Mouse (Mus musculus): ENCODE results near the gene Ramp1. TPM values are rescaled to one million over a fixed set of nuclear protein-coding genes. Genes with fewer than 3 reads are reported as not detected.

Gene Ramp1
- polyA plus RNA-seq, 1 experiment from 2014 or later = 5.0 TPM

DNA sequence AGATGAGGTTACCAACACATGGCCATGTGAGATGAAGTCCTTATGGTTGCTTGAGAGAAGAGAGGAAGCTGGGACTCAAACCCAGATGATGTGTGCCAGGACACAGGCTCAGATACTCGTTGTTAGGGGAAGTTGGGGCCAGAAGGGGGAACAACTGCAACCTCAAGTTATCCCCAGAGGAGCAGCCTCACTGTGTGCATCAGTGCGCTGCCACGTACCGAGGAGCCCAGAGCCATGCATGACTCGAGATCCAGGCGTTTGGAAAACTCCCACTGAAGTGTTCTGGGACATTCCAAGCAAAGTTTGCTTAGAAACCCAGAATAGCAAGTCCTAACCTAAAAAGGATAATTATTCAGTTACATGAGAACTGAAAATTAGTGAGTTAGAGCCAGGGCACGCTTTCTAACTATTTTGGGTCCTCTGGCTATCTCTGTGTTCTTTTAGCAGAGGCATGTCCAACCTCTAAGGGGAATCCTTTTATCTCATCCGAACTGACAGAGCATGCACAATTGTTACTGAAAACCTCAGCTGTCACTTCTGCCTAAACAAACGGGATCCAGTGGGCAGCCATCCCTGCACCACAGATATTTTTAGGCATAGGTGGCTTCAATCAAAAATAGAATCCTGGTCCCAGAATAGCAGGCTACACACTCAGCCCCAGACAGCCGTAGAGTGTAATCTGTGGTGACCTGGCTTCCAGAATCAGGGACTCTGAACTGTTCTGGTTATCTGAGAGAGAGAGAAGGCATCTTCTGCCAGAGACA is 37.1 kb downstream of the Ramp1 start:
- TF ChIP-seq CTCF (IDR thresholded peaks at IDR 0.05; ENCODE audit: low read depth) = no peak
- H3K4me2 ChIP-seq = no peak overlapping the region
- ATAC-seq (ENCODE audit: insufficient read depth) = no peak
- no peak overlapping the region for H3K4me3 ChIP-seq (ENCODE audit: low read depth, low read length)
- H3K9me3 ChIP-seq (ENCODE audit: low read depth, low read length) = no peaks in the 10 kb centered on the region
- peak; percentile 21 for DNase-seq
- no peak overlapping the region for H3K9ac ChIP-seq
- H3K27ac ChIP-seq (ENCODE audit: low read depth) = peak overlapping the region; percentile 60; the same call in 1 of the 2 replicates
- H3K27me3 ChIP-seq (ENCODE audit: insufficient read depth, low read length) = no peaks in the 10 kb centered on the region
- no peaks in the 10 kb centered on the region for H3K36me3 ChIP-seq (ENCODE audit: insufficient read depth)
- 0 out of 2 replicates have a peak, but pooled peaks cover 5% of the 10 kb centered on the region for H3K4me1 ChIP-seq (ENCODE audit: insufficient read depth)
- WGBS = 43% methylated on average over 10 of the region's 10 CpGs

DNA sequence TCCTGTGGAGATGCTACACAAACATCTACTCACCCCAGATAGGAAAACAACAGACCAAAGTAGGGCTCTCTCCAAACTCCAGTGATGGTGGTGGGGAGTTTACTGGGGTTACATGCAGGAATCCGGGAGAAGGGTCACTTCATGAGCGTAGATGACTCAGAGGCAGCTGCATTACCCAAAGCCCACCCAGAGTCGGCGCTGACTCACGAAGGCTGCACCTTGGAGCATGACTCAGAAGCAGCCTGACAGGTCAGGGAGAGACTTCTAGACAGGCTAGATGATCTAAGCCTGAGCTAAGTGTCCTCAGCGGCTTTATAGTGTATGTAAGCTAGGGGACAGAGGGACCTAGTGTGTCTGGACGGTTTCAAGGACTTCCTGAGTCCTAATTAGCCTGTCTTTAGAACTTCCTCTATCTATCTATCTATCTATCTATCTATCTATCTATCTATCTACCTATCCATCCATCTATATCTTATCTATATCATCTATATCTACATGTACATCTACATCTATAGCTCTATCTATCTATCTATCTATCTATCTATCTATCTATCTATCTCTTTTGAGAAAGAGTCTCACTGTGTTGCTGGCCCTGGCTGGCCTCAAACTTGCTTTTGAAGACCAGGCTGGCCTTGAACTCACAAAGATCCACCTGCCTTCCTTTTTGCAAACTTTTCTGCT is 40.2 kb downstream of the Ramp1 start:
- H3K9me3 ChIP-seq (ENCODE audit: low read depth, low read length) = no peaks in the 10 kb centered on the region
- no peak for DNase-seq
- WGBS = 85% methylated on average over 7 of the region's 7 CpGs
- H3K27me3 ChIP-seq (ENCODE audit: insufficient read depth, low read length) = no peaks in the 10 kb centered on the region
- no peak overlapping the region for H3K4me3 ChIP-seq (ENCODE audit: low read depth, low read length)
- no peak for TF ChIP-seq CTCF (IDR thresholded peaks at IDR 0.05; ENCODE audit: low read depth)
- no peak for ATAC-seq (ENCODE audit: insufficient read depth)
- H3K9ac ChIP-seq = no peak overlapping the region
- H3K27ac ChIP-seq (ENCODE audit: low read depth) = no peak overlapping the region
- no peak overlapping the region for H3K4me2 ChIP-seq
- H3K4me1 ChIP-seq (ENCODE audit: insufficient read depth) = 0 out of 2 replicates have a peak, but pooled peaks cover 2% of the 10 kb centered on the region
- H3K36me3 ChIP-seq (ENCODE audit: insufficient read depth) = no peaks in the 10 kb centered on the region

DNA sequence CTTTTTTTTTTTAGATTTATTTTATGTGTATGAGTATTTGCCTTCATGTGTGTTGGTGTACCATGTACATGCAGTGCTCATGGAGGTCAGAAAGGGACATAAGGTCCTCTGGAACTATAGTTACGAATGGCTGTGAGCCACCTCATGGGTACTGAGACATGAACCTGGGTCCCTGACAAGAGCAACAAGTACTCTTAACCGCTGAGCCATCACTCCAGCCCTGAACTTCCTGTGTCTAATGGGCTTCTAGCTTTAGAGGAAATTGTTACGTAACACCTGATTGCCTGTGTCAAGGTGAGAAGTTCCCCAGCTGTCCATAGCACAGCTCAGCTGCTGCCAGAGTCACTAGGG is 40.7 kb downstream of the Ramp1 start:
- WGBS = 70% methylated on average over 3 of the region's 3 CpGs
- no peak for ATAC-seq (ENCODE audit: insufficient read depth)
- no peak for DNase-seq

DNA sequence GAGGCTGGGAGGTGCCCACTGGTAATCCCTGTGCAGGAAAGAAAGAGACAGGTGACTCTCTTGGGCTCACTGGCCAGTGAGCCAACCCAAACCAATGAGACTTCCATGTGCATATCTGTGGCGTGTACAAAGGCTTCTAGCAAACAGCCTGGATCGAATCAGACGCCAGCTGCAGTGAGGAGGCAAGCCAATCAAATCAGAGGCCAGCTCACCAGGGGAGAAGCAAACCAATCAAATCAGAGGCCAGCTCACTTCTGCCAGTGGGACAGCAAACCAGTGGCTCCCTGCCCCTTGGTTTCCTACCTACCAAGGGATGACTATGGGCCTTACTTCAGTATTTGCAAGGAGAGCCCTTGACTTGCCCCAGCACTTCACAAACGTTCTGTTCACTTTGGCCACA is 46.9 kb downstream of the Ramp1 start:
- Histone ChIP-seq H3K9ac (no peak overlapping the region), H3K27me3 (ENCODE audit: insufficient read depth, low read length) (no peaks in the 10 kb centered on the region), H3K4me2 (no peak overlapping the region), H3K36me3 (ENCODE audit: insufficient read depth) (no peaks in the 10 kb centered on the region), H3K4me1 (ENCODE audit: insufficient read depth) (0 out of 2 replicates have a peak, but pooled peaks cover 8% of the 10 kb centered on the region), H3K4me3 (ENCODE audit: low read depth, low read length) (no peak overlapping the region), H3K27ac (ENCODE audit: low read depth) (no peak overlapping the region), H3K9me3 (ENCODE audit: low read depth, low read length) (no peaks in the 10 kb centered on the region)
- no peak for DNase-seq
- no peak for ATAC-seq (ENCODE audit: insufficient read depth)
- 70% methylated on average over 4 of the region's 4 CpGs for WGBS
- TF ChIP-seq CTCF (IDR thresholded peaks at IDR 0.05; ENCODE audit: low read depth) = no peak

More for the DNA sequence above, 40.7 kb downstream of the Ramp1 start:
- Histone ChIP-seq H3K4me2 (no peak overlapping the region), H3K36me3 (ENCODE audit: insufficient read depth) (no peaks in the 10 kb centered on the region), H3K4me3 (ENCODE audit: low read depth, low read length) (no peak overlapping the region), H3K4me1 (ENCODE audit: insufficient read depth) (0 out of 2 replicates have a peak, but pooled peaks cover 2% of the 10 kb centered on the region), H3K27me3 (ENCODE audit: insufficient read depth, low read length) (no peaks in the 10 kb centered on the region), H3K9ac (no peak overlapping the region), H3K9me3 (ENCODE audit: low read depth, low read length) (no peaks in the 10 kb centered on the region), H3K27ac (ENCODE audit: low read depth) (no peak overlapping the region)
- no peak for TF ChIP-seq CTCF (IDR thresholded peaks at IDR 0.05; ENCODE audit: low read depth)

DNA sequence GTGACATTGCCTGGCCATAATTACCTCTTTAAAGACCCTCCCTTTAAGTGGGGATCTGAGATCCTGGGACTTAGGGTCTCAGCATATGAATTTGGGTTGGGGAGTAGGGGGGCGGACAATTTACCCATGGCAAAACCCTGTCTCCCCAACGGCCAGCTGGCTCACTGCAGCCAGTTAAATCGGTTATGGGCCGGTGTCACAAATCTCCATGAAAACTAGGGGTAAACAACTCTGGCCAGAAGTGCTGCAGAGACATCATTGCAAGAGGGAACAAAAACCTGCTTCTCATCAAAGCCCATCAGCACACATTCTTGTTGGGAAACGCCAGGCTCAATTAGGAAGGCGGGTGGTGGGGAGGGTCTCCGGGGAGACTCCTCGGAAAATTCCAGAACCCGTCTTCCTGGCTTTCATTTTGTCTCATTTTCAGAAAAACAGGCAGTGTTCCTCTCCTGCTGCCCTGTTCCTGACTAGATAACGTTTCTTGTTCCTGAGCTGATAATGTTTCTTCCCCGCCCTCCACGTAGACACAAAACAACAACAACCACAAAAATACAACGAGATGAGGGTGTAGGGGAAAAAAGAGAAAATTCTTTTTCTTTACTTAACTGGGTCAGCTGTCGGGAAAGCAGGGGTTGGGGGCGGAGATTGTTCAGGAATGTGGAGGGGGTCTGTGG is 47.9 kb downstream of the Ramp1 start:
- ATAC-seq (ENCODE audit: insufficient read depth) = no peak

DNA sequence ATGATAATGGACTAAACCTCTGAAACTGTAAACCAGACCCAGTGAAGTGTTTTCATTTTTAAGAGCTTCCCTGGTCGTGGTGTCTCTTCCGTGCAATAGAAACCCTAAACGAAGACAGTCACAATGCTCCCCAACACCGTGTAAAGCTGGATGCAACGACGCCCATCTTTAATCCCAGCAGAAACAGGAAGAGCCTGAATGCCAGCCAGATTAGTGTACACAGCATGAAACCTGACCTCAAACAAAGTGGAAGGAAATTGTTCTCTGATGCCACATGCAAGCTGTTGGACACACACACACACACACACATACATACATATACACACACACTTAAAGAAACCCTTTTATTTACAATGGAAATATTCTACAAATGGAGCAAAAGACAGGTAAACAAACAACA is 51.5 kb downstream of the Ramp1 start:
- 63% methylated on average over 6 of the region's 6 CpGs for WGBS
- no peak for ATAC-seq (ENCODE audit: insufficient read depth)
- Histone ChIP-seq H3K4me3 (ENCODE audit: low read depth, low read length) (no peak overlapping the region), H3K9me3 (ENCODE audit: low read depth, low read length) (no peaks in the 10 kb centered on the region), H3K9ac (no peak overlapping the region), H3K36me3 (ENCODE audit: insufficient read depth) (no peaks in the 10 kb centered on the region), H3K27ac (ENCODE audit: low read depth) (no peak overlapping the region), H3K4me2 (no peak overlapping the region), H3K27me3 (ENCODE audit: insufficient read depth, low read length) (no peaks in the 10 kb centered on the region), H3K4me1 (ENCODE audit: insufficient read depth) (0 out of 2 replicates have a peak, but pooled peaks cover 13% of the 10 kb centered on the region)
- TF ChIP-seq CTCF (IDR thresholded peaks at IDR 0.05; ENCODE audit: low read depth) = no peak
- no peak for DNase-seq

More for the DNA sequence above, 47.9 kb downstream of the Ramp1 start:
- 45% methylated on average over 15 of the region's 15 CpGs for WGBS
- no peak overlapping the region for H3K9ac ChIP-seq
- H3K4me2 ChIP-seq = no peak overlapping the region
- H3K27me3 ChIP-seq (ENCODE audit: insufficient read depth, low read length) = no peaks in the 10 kb centered on the region
- H3K4me3 ChIP-seq (ENCODE audit: low read depth, low read length) = no peak overlapping the region
- no peaks in the 10 kb centered on the region for H3K36me3 ChIP-seq (ENCODE audit: insufficient read depth)
- no peaks in the 10 kb centered on the region for H3K9me3 ChIP-seq (ENCODE audit: low read depth, low read length)
- H3K27ac ChIP-seq (ENCODE audit: low read depth) = no peak overlapping the region
- no peak for DNase-seq
- no peak for TF ChIP-seq CTCF (IDR thresholded peaks at IDR 0.05; ENCODE audit: low read depth)
- H3K4me1 ChIP-seq (ENCODE audit: insufficient read depth) = 0 out of 2 replicates have a peak, but pooled peaks cover 13% of the 10 kb centered on the region

DNA sequence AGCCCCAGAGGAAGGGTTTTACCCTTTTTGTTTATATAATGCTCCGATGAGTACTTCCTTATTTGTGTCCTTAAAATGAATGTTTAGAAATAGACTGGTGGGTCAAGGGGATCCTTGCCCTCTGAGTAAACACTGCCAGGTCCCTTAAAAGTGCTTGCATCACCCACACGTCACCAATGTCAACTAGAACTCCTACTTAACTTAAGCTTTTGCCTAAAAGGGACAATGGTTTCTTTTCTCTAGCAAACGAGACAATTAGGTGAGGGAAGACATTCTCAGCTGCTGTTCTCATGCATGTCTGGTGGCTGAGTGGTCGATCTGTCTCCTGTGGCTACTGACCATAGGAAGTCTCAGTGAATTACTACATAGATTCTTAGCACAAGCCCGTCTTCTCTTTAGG is 52.3 kb downstream of the Ramp1 start:
- Histone ChIP-seq H3K4me1 (ENCODE audit: insufficient read depth) (0 out of 2 replicates have a peak, but pooled peaks cover 13% of the 10 kb centered on the region), H3K36me3 (ENCODE audit: insufficient read depth) (no peaks in the 10 kb centered on the region), H3K27ac (ENCODE audit: low read depth) (no peak overlapping the region), H3K27me3 (ENCODE audit: insufficient read depth, low read length) (no peaks in the 10 kb centered on the region), H3K9ac (no peak overlapping the region), H3K4me2 (no peak overlapping the region), H3K9me3 (ENCODE audit: low read depth, low read length) (no peaks in the 10 kb centered on the region), H3K4me3 (ENCODE audit: low read depth, low read length) (no peak overlapping the region)
- DNase-seq (peak; percentile 79), ATAC-seq (ENCODE audit: insufficient read depth) (peak; percentile 60)
- no peak for TF ChIP-seq CTCF (IDR thresholded peaks at IDR 0.05; ENCODE audit: low read depth)
- 8% methylated on average over 5 of the region's 5 CpGs for WGBS

Measured in lung, embryonic 14.5 days (tissue).